Mouse (Mus musculus) ES-E14 (cell line): ENCODE results near the gene Cracr2b.

Experiments
- CHD2 ChIP-seq: IDR thresholded peaks from 2 replicates; pipeline ENCODE4 v1.6.1; 2014; ENCODE audit warnings: mild to moderate bottlenecking, low read depth, low read length, inconsistent platforms
- HCFC1 ChIP-seq: IDR thresholded peaks from 2 replicates; pipeline ENCODE4 v1.6.1; 2012; ENCODE audit warnings: low read length, inconsistent platforms, borderline replicate concordance; ENCODE audit not compliant: insufficient read depth

GRCm38 (mm10) chr7:141476226-141476980 lies 15.5 kb downstream of the Cracr2b start:
- TF ChIP-seq HCFC1 = no peak
- no peak for TF ChIP-seq CHD2
